Mouse (Mus musculus): Measurements from ENCODE around the gene Arl4d. TPM values are rescaled to one million over a fixed set of nuclear protein-coding genes. Genes with fewer than 3 reads are reported as not detected.

Gene Arl4d
- polyA plus RNA-seq, 1 experiment, result 23.1 TPM

GRCm38 (mm10) chr11:101682410-101682960 is 17.1 kb downstream of the Arl4d start:
- Histone ChIP-seq H3K4me3 (ENCODE audit: insufficient read depth, low read depth, low read length) (no peak overlapping the region), H3K27me3 (replicated peaks; ENCODE audit: control insufficient read depth, insufficient read depth, low read length) (no peaks in the 10 kb centered on the region), H3K27ac (ENCODE audit: insufficient read depth, low read depth, low read length) (no peak overlapping the region), H3K4me1 (ENCODE audit: control insufficient read depth, insufficient read depth, low read length) (peaks cover 4% of the 10 kb centered on the region), H3K36me3 (ENCODE audit: control insufficient read depth, insufficient read depth, low read length) (no peaks in the 10 kb centered on the region)
- no peak for DNase-seq
- WGBS, result 63% methylated on average over 7 of the region's 7 CpGs
- TF ChIP-seq CTCF (conservative IDR thresholded peaks at IDR 0.05; ENCODE audit: insufficient read depth, insufficient read length, low read depth, low read length) (no peak), POLR2A (IDR thresholded peaks at IDR 0.05; ENCODE audit: low read depth, low read length) (no peak)

GRCm38 (mm10) chr11:101687351-101688301 is 22.3 kb downstream of the Arl4d start:
- TF ChIP-seq CTCF (conservative IDR thresholded peaks at IDR 0.05; ENCODE audit: insufficient read depth, insufficient read length, low read depth, low read length) (no peak), POLR2A (IDR thresholded peaks at IDR 0.05; ENCODE audit: low read depth, low read length) (no peak)
- peak; percentile 46 for DNase-seq
- H3K36me3 ChIP-seq (ENCODE audit: control insufficient read depth, insufficient read depth, low read length), result no peaks in the 10 kb centered on the region
- no peaks in the 10 kb centered on the region for H3K27me3 ChIP-seq (replicated peaks; ENCODE audit: control insufficient read depth, insufficient read depth, low read length)
- no peaks in the 10 kb centered on the region for H3K4me1 ChIP-seq (ENCODE audit: control insufficient read depth, insufficient read depth, low read length)
- H3K27ac ChIP-seq (ENCODE audit: insufficient read depth, low read depth, low read length), result no peak overlapping the region
- WGBS, result 47% methylated on average over 13 of the region's 13 CpGs
- no peak overlapping the region for H3K4me3 ChIP-seq (ENCODE audit: insufficient read depth, low read depth, low read length)

GRCm38 (mm10) chr11:101689701-101690113 is 24.4 kb downstream of the Arl4d start:
- H3K4me1 ChIP-seq (ENCODE audit: control insufficient read depth, insufficient read depth, low read length), result no peaks in the 10 kb centered on the region
- no peaks in the 10 kb centered on the region for H3K27me3 ChIP-seq (replicated peaks; ENCODE audit: control insufficient read depth, insufficient read depth, low read length)
- WGBS, result 70% methylated on average over 10 of the region's 10 CpGs
- H3K27ac ChIP-seq (ENCODE audit: insufficient read depth, low read depth, low read length), result no peak overlapping the region
- TF ChIP-seq CTCF (conservative IDR thresholded peaks at IDR 0.05; ENCODE audit: insufficient read depth, insufficient read length, low read depth, low read length) (no peak), POLR2A (IDR thresholded peaks at IDR 0.05; ENCODE audit: low read depth, low read length) (no peak)
- no peaks in the 10 kb centered on the region for H3K36me3 ChIP-seq (ENCODE audit: control insufficient read depth, insufficient read depth, low read length)
- no peak overlapping the region for H3K4me3 ChIP-seq (ENCODE audit: insufficient read depth, low read depth, low read length)
- DNase-seq, result no peak

GRCm38 (mm10) chr11:101690326-101690725 is 25.0 kb downstream of the Arl4d start:
- no peak for DNase-seq
- 79% methylated on average over 5 of the region's 5 CpGs for WGBS
- no peak for TF ChIP-seq POLR2A (IDR thresholded peaks at IDR 0.05; ENCODE audit: low read depth, low read length)
- no peak for TF ChIP-seq CTCF (conservative IDR thresholded peaks at IDR 0.05; ENCODE audit: insufficient read depth, insufficient read length, low read depth, low read length)
- H3K4me1 ChIP-seq (ENCODE audit: control insufficient read depth, insufficient read depth, low read length), result no peaks in the 10 kb centered on the region
- H3K4me3 ChIP-seq (ENCODE audit: insufficient read depth, low read depth, low read length), result no peak overlapping the region
- H3K27ac ChIP-seq (ENCODE audit: insufficient read depth, low read depth, low read length), result no peak overlapping the region
- no peaks in the 10 kb centered on the region for H3K27me3 ChIP-seq (replicated peaks; ENCODE audit: control insufficient read depth, insufficient read depth, low read length)
- no peaks in the 10 kb centered on the region for H3K36me3 ChIP-seq (ENCODE audit: control insufficient read depth, insufficient read depth, low read length)

- no peaks in the 10 kb centered on the region for H3K27me3 ChIP-seq (replicated peaks; ENCODE audit: control insufficient read depth, insufficient read depth, low read length)
- 0 out of 2 replicates have a peak overlapping the region, but pooled peaks have one; percentile 10 for H3K4me3 ChIP-seq (ENCODE audit: insufficient read depth, low read depth, low read length)
- no peaks in the 10 kb centered on the region for H3K36me3 ChIP-seq (ENCODE audit: control insufficient read depth, insufficient read depth, low read length)
- peak; percentile 46 for DNase-seq
- TF ChIP-seq CTCF (conservative IDR thresholded peaks at IDR 0.05; ENCODE audit: insufficient read depth, insufficient read length, low read depth, low read length) (no peak), POLR2A (IDR thresholded peaks at IDR 0.05; ENCODE audit: low read depth, low read length) (no peak)
- H3K4me1 ChIP-seq (ENCODE audit: control insufficient read depth, insufficient read depth, low read length), result peaks cover 6% of the 10 kb centered on the region; the same call in 1 of the 2 replicates
- H3K27ac ChIP-seq (ENCODE audit: insufficient read depth, low read depth, low read length), result peak overlapping the region; percentile 15; the same call in 1 of the 2 replicates
- WGBS, result 10% methylated on average over 20 of the region's 20 CpGs
Observed at GRCm38 (mm10) chr11:101695906-101696661, 30.7 kb downstream of the Arl4d start.

GRCm38 (mm10) chr11:101697156-101697861 is 32.0 kb downstream of the Arl4d start:
- TF ChIP-seq POLR2A (IDR thresholded peaks at IDR 0.05; ENCODE audit: low read depth, low read length), result no peak
- H3K36me3 ChIP-seq (ENCODE audit: control insufficient read depth, insufficient read depth, low read length), result no peaks in the 10 kb centered on the region
- no peaks in the 10 kb centered on the region for H3K27me3 ChIP-seq (replicated peaks; ENCODE audit: control insufficient read depth, insufficient read depth, low read length)
- DNase-seq, result no peak
- peaks cover 6% of the 10 kb centered on the region; the same call in 1 of the 2 replicates for H3K4me1 ChIP-seq (ENCODE audit: control insufficient read depth, insufficient read depth, low read length)
- no peak overlapping the region for H3K27ac ChIP-seq (ENCODE audit: insufficient read depth, low read depth, low read length)
- H3K4me3 ChIP-seq (ENCODE audit: insufficient read depth, low read depth, low read length), result no peak overlapping the region
- 94% methylated on average over 9 of the region's 9 CpGs for WGBS
